In the genomic region with DNA sequence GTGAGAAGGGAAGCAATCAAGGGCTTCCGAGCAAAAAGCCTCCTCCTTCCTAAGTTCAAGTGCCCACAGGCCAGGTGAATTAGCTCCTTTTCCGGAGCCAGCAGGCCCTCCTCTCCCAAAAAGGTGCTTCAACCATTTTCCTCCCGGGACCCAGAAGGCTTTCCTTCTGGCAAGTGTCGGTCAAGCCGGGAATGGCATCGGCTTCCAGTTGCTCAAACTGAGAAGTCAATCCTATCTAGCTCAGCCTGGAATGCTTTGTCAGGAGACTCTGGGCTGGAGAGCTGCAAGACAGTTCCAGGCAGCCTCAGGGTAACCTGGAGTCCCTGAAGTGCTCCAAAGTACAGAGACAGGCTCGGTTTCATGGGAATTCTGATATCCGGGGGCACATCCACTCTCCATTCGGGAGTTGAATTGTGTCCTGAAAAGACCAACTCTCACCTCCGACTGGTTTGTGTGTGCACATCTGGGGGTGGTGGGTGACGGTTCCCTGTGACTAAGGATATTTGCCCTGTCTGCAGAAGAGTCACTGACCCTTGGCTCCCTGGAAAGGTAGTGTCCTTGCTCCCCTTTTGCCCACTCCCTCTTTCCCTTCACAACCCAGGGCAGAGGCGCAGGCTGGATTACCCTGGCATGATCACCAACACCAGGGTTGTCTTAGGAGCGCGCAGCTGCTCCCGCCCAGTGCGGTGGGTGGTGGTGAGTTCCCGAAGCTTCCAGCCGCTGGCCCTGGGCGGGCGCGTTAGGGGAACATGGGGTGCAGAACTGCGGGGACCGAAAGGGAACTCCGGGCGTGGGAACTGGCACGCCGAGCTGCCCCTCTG, we compare ENCODE assay signal across 9 mouse cellular contexts. TPM values are rescaled to one million over a fixed set of nuclear protein-coding genes. Genes with fewer than 3 reads are reported as not detected.
DNase-seq lines count a peak whose midpoint lies in the region; ATAC-seq and TF ChIP-seq lines count a peak whose summit lies in the region.
"Had no signal": no experiment of that assay in that cellular context is flagged by ENCODE, and none has a peak within 500 bp of the region (broad histone marks: within the 10 kb centered on the region; RNA-seq: fewer than 3 reads in every experiment).

No protein-coding gene starts in this region.

- no peaks in the 10 kb centered on the region for H3K36me3 ChIP-seq in heart, postnatal 0 days (replicated peaks; ENCODE audit: control insufficient read depth, insufficient read depth, low read length)
- no peaks in the 10 kb centered on the region for H3K36me3 ChIP-seq in limb, embryonic 12.5 days
- H3K36me3 ChIP-seq in neural tube, embryonic 11.5 days (ENCODE audit: control insufficient read depth, insufficient read depth, low read length): no peaks in the 10 kb centered on the region

- H3K27me3 ChIP-seq in heart, postnatal 0 days (ENCODE audit: control insufficient read depth, insufficient read depth, low read length): peaks cover 34% of the 10 kb centered on the region
- peaks cover 47% of the 10 kb centered on the region for H3K27me3 ChIP-seq in limb, embryonic 12.5 days
- peaks cover 24% of the 10 kb centered on the region for H3K27me3 ChIP-seq in neural tube, embryonic 11.5 days (ENCODE audit: control insufficient read depth, insufficient read depth, low read length)

- DNase-seq in layer of hippocampus, postnatal 10 days (ENCODE audit: low spot score in 2 of 2): peak; percentile 11 to 30
- DNase-seq in layer of hippocampus, adult 9-10 months (ENCODE audit: low spot score): no peak
- peak; percentile 24 for DNase-seq in embryo, embryonic 10.5 days (ENCODE audit: low spot score)
- no peak for DNase-seq in heart, postnatal 0 days (ENCODE audit: low spot score)
- DNase-seq in neural tube, embryonic 11.5 days (ENCODE audit: low spot score): peak; percentile 30
- no peak for DNase-seq in T-cell, adult 2 months (ENCODE audit: low spot score)
- no peak for DNase-seq in adrenal gland, postnatal 10 days

- 14% methylated on average over 21 of the region's 27 CpGs for WGBS in heart, postnatal 0 days
- 6% methylated on average over 27 of the region's 27 CpGs for WGBS in limb, embryonic 12.5 days
- 10% methylated on average over 27 of the region's 27 CpGs for WGBS in neural tube, embryonic 11.5 days

- no peaks in the 10 kb centered on the region for H3K9me3 ChIP-seq in heart, postnatal 0 days (replicated peaks; ENCODE audit: control insufficient read depth, low read length)
- no peaks in the 10 kb centered on the region for H3K9me3 ChIP-seq in limb, embryonic 12.5 days
- no peaks in the 10 kb centered on the region for H3K9me3 ChIP-seq in neural tube, embryonic 11.5 days (ENCODE audit: control insufficient read depth, low read length)

- H3K27ac ChIP-seq in heart, postnatal 0 days (ENCODE audit: low read depth): no peak overlapping the region
- no peak overlapping the region for H3K27ac ChIP-seq in limb, embryonic 12.5 days
- H3K27ac ChIP-seq in neural tube, embryonic 11.5 days (ENCODE audit: low read depth, low read length): no peak overlapping the region

- peaks cover 3% of the 10 kb centered on the region; the same call in 1 of the 2 replicates for H3K4me1 ChIP-seq in heart, postnatal 0 days (ENCODE audit: control insufficient read depth, insufficient read depth)
- H3K4me1 ChIP-seq in limb, embryonic 12.5 days (replicated peaks): peaks cover 23% of the 10 kb centered on the region
- peaks cover 10% of the 10 kb centered on the region; the same call in 1 of the 2 replicates for H3K4me1 ChIP-seq in neural tube, embryonic 11.5 days (ENCODE audit: control insufficient read depth, insufficient read depth, low read length)

- no peak for TF ChIP-seq EP300 in heart, postnatal 0 days (IDR thresholded peaks at IDR 0.05; ENCODE audit: low read depth)

- peak overlapping the region; percentile 64 for H3K4me3 ChIP-seq in heart, postnatal 0 days (ENCODE audit: low read depth, low read length)
- peak overlapping the region; percentile 50 for H3K4me3 ChIP-seq in limb, embryonic 12.5 days (replicated peaks)
- peak overlapping the region; percentile 57 for H3K4me3 ChIP-seq in neural tube, embryonic 11.5 days (ENCODE audit: low read depth, low read length)

- no peak for TF ChIP-seq CTCF in heart, postnatal 0 days (IDR thresholded peaks at IDR 0.05; ENCODE audit: low read depth)

- peak overlapping the region; percentile 89 for H3K4me2 ChIP-seq in heart, postnatal 0 days (ENCODE audit: low read depth, low read length)
- H3K4me2 ChIP-seq in limb, embryonic 12.5 days: peak overlapping the region; percentile 77
- H3K4me2 ChIP-seq in neural tube, embryonic 11.5 days (ENCODE audit: low read depth): peak overlapping the region; percentile 78

- no peak for ATAC-seq in heart, postnatal 0 days (ENCODE audit: insufficient read depth, low read depth)
- ATAC-seq in limb, embryonic 12.5 days (ENCODE audit: insufficient number of reproducible peaks, insufficient read depth, low FRiP score, low TSS enrichment, low read depth): no peak
- no peak for ATAC-seq in neural tube, embryonic 11.5 days (ENCODE audit: insufficient read depth, low FRiP score, low TSS enrichment)

- H3K9ac ChIP-seq in heart, postnatal 0 days (replicated peaks; ENCODE audit: low read depth, low read length): 0 out of 2 replicates have a peak overlapping the region, but pooled peaks have one; percentile 24
- peak overlapping the region; percentile 44; the same call in 1 of the 2 replicates for H3K9ac ChIP-seq in limb, embryonic 12.5 days (replicated peaks)
- peak overlapping the region; percentile 44 for H3K9ac ChIP-seq in neural tube, embryonic 11.5 days (ENCODE audit: low read length)

RNA-seq across cellular contexts. Expression of gene Fam84a, which starts 2.6 kb away (rescaled TPM):
- 10 to 100 TPM; 63.5 to 64.9 TPM for total RNA-seq in layer of hippocampus, postnatal 10 days (2021)
- 1.3 and 1.7 TPM in 2 replicates for total RNA-seq in heart, postnatal 0 days (2014; rRNA removed; ENCODE audit: low replicate concordance)
- 1.4 and 1.7 TPM in 2 replicates for polyA plus RNA-seq in heart, postnatal 0 days (2015; fragmentation: Nextera tagmentation; extraction: Ambion mirVana)
- polyA plus RNA-seq in limb, embryonic 12.5 days (2016; fragmentation: Nextera tagmentation; extraction: Ambion mirVana): 6.9 and 8.0 TPM in 2 replicates
- 22.7 and 23.2 TPM in 2 replicates for polyA plus RNA-seq in neural tube, embryonic 11.5 days (2014; fragmentation: Nextera tagmentation; extraction: Ambion mirVana)
- 1 to 10 TPM; 3.3 to 3.9 TPM for total RNA-seq in adrenal gland, postnatal 10 days (2021)
- total RNA-seq: hematopoietic stem cell, adult 5-6 weeks had no signal

Comparison
In these comparisons a context has a peak if more than half of its experiments do, and no peak if none do; other contexts are left out.
1. DNase-seq: peak in layer of hippocampus, postnatal 10 days (2 of 2), embryo, embryonic 10.5 days (single experiment) and neural tube, embryonic 11.5 days (single experiment); none in layer of hippocampus, adult 9-10 months (single experiment), heart, postnatal 0 days (single experiment), T-cell, adult 2 months (single experiment) and adrenal gland, postnatal 10 days (single experiment).
2. RNA of gene Fam84a, which starts 2.6 kb away (total RNA-seq): 63.5 to 64.9 TPM in layer of hippocampus, postnatal 10 days; 3.3 to 3.9 TPM in adrenal gland, postnatal 10 days and 1.3 to 1.7 TPM in heart, postnatal 0 days; every median in the first group is over 10 times any median in the second.
3. Peak in every context shown above with its lines, with median percentiles within 50 percentile points of each other: H3K4me2 ChIP-seq, H3K4me3 ChIP-seq and H3K9ac ChIP-seq.